Mouse (Mus musculus) embryonic facial prominence, embryonic 15.5 days (tissue): ENCODE data around the gene Rpgrip1l. TPM values are rescaled to one million over a fixed set of nuclear protein-coding genes. Genes with fewer than 3 reads are reported as not detected.
A peak's percentile ranks its signal among the peaks of the same experiment; 100 is the strongest.

Experiments
- ATAC-seq: fragments of 200-750 bp; cut with Nextera tagmentation; 2 replicates; pipeline ENCODE4 v1.8.0; 2017; ENCODE audit warnings: low read depth, moderate TSS enrichment; ENCODE audit not compliant: insufficient number of reproducible peaks, low FRiP score, low TSS enrichment
- H3K27ac ChIP-seq: fragments of 300-500 bp; sonication (generic); replicated peaks from 2 replicates; pipeline ENCODE4 v1.5.1; 2015; ENCODE audit warnings: mild to moderate bottlenecking, inconsistent platforms
- H3K27me3 ChIP-seq: fragments of 300-500 bp; sonication (generic); 2 replicates; pipeline ENCODE4 v1.6.1; 2015; ENCODE audit warnings: inconsistent platforms
- H3K36me3 ChIP-seq: fragments of 300-500 bp; sonication (generic); 2 replicates; pipeline ENCODE4 v1.6.1; 2015; ENCODE audit warnings: mild to moderate bottlenecking, inconsistent platforms
- H3K4me1 ChIP-seq: fragments of 300-500 bp; sonication (generic); 2 replicates; pipeline ENCODE4 v1.6.1; 2015; ENCODE audit warnings: inconsistent platforms
- H3K4me2 ChIP-seq: fragments of 300-500 bp; sonication (generic); replicated peaks from 2 replicates; pipeline ENCODE4 v1.6.1; 2015; ENCODE audit warnings: mild to moderate bottlenecking, inconsistent platforms
- H3K4me3 ChIP-seq: fragments of 300-500 bp; sonication (generic); replicated peaks from 2 replicates; pipeline ENCODE4 v1.5.1; 2015; ENCODE audit warnings: mild to moderate bottlenecking, inconsistent platforms
- H3K9ac ChIP-seq: fragments of 300-500 bp; sonication (generic); 2 replicates; pipeline ENCODE4 v1.6.1; 2015; ENCODE audit warnings: inconsistent platforms
- H3K9me3 ChIP-seq: fragments of 300-500 bp; sonication (generic); replicated peaks from 2 replicates; pipeline ENCODE4 v1.6.1; 2016; ENCODE audit warnings: inconsistent platforms
- WGBS: fragments of 180-500 bp; shearing (Covaris S2); methylation state at CpG from one replicate; pipeline ENCODE4 v1.1.7; 2015; 5-methylcytosine and 5-hydroxymethylcytosine counted together
- polyA plus RNA-seq: library from polyadenylated mRNA; unstranded; fragments of >200 nt; fragmentation: Nextera tagmentation; extraction: Ambion mirVana; gene quantifications from 2 replicates; pipeline ENCODE4 v1.2.1, GENCODE M21; 2015

Rpgrip1l gene
- polyA plus RNA-seq, 1 experiment from 2014 or later = 14.8 TPM

DNA sequence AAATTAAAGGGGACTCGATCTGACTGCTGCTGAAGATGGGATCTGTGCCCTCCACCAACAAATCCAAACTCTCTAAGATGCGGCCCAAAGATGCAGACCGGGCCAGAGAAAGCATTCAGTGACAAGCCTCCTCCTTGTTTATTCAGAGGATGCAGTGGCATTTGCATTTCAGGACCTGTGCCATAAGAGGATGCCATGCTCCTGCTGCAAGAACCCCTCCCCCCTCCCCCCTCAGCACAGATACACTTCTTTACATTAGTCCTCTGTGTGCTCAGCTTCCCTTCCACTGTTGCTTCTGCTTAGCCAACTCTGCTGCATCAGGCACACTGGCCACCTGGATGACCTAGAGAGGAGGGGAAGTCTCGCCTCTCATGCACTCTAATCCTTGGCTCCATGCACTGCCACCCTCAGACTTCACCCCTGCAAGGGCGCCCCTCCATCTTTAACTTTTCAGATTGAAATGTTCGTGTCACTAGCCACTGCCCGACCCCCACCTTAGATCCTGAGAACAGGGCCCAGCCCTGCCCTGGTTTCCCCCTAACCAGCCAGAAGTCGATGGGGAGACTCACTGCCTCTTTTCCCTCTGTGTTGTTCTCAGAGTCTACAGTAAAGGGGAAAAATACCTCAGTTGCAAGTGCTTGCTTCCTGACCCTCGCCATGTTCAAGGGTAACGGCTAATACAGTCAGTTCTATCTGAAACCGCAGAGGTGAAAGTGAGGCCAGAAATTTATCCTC is 14.6 kb upstream of the Rpgrip1l start:
- Histone ChIP-seq H3K36me3 (peaks cover 5% of the 10 kb centered on the region), H3K9ac (no peak overlapping the region), H3K4me3 (no peak overlapping the region), H3K4me2 (no peak overlapping the region), H3K9me3 (no peaks in the 10 kb centered on the region), H3K27ac (no peak overlapping the region), H3K27me3 (no peaks in the 10 kb centered on the region), H3K4me1 (peaks cover 49% of the 10 kb centered on the region)
- WGBS = 81% methylated on average over 11 of the region's 11 CpGs
- no peak for ATAC-seq

DNA sequence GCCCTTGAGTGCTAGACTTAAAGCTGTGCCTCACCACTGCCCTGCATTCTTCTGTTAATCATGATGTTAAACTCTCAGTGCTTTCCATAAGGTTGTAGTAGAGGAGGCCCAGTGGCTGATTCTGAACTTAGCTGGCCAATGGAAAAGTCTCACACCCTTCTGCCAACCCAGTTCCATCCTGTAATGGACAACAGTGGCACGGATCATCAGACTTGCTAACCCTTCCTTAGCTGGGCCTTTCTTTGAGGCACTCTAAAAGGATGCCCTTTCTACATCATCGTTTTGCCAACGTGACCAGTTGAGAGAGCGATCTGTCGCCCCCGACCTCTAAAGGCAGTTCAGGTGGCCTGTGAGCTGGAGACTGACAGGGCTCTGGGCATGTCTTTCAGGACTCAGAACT is 13.9 kb upstream of the Rpgrip1l start:
- ATAC-seq = no peak
- Histone ChIP-seq H3K27ac (no peak overlapping the region), H3K36me3 (peaks cover 5% of the 10 kb centered on the region), H3K27me3 (no peaks in the 10 kb centered on the region), H3K4me2 (no peak overlapping the region), H3K9me3 (no peaks in the 10 kb centered on the region), H3K9ac (no peak overlapping the region), H3K4me3 (no peak overlapping the region), H3K4me1 (peaks cover 45% of the 10 kb centered on the region)
- 85% methylated on average over 6 of the region's 6 CpGs for WGBS

DNA sequence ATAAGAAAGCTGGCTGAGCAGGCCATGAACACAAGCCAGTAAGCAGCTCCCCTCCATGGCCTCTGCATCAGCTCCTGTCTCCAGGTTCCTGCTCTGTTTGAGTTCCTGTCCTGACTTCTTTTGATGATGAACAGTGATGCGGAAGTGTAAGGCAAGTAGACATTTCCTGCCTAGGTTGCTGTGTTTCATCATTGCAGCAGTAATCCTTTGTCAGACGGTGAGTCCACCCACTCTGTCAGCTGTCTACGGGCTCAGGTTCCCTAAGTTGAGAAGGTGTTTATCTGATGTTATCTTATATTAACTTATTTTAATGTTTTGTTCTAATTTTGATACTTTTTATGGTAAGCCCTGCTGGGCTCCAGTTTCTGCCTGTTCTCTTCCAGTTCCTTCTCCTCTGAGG is 13.0 kb upstream of the Rpgrip1l start:
- WGBS = 49% methylated on average over 3 of the region's 3 CpGs
- Histone ChIP-seq H3K4me1 (peaks cover 38% of the 10 kb centered on the region), H3K4me3 (no peak overlapping the region), H3K27me3 (no peaks in the 10 kb centered on the region), H3K9me3 (no peaks in the 10 kb centered on the region), H3K9ac (no peak overlapping the region), H3K27ac (no peak overlapping the region), H3K36me3 (peaks cover 5% of the 10 kb centered on the region), H3K4me2 (no peak overlapping the region)
- ATAC-seq = no peak

DNA sequence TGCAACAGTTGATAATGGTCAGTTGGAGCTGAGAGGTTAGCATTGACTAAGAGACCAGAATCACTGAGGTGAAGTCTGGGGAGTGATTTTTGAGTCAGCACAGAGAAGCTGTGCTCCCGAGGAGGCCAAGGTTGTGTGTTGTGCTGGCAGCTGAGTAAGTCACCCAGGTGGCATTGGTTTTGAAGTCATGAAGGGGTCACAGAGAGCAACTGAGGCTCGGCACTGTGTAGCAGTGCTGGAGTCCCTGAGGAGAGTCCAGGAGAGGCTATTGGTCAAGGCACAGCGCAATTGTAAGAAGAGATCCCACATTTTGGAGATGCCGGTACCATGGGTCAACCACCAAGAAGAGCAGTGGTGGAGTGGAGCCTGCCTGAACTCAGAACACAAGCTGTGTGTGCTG is 11.9 kb upstream of the Rpgrip1l start:
- Histone ChIP-seq H3K4me2 (no peak overlapping the region), H3K36me3 (peaks cover 5% of the 10 kb centered on the region), H3K4me1 (peaks cover 28% of the 10 kb centered on the region), H3K27me3 (no peaks in the 10 kb centered on the region), H3K27ac (no peak overlapping the region), H3K9me3 (no peaks in the 10 kb centered on the region), H3K4me3 (no peak overlapping the region), H3K9ac (no peak overlapping the region)
- no peak for ATAC-seq
- WGBS = 80% methylated on average over 4 of the region's 4 CpGs

DNA sequence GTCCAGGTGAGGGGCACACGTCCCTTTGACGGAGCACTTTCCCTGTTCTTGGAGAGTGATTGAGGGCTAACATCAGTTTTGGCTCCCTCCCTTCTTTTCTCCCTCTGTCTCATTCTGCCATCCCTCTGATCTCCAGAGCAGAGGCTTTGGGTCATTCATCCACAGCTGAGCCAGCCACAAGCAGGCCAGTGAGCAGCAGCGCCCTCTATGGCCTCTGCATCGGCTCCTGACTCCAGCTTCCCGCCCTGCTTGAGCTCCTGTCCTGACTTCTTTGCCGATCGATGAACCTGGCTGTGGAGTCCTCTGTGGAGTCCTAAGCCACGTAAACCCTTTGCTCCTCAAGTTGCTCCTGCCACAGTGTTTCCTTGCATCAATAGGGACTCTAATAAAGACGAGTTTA is 11.2 kb upstream of the Rpgrip1l start:
- Histone ChIP-seq H3K27ac (no peak overlapping the region), H3K4me3 (no peak overlapping the region), H3K4me2 (no peak overlapping the region), H3K9ac (no peak overlapping the region), H3K27me3 (no peaks in the 10 kb centered on the region), H3K9me3 (no peaks in the 10 kb centered on the region), H3K4me1 (peaks cover 21% of the 10 kb centered on the region), H3K36me3 (peaks cover 5% of the 10 kb centered on the region)
- no peak for ATAC-seq
- WGBS = 60% methylated on average over 9 of the region's 9 CpGs

DNA sequence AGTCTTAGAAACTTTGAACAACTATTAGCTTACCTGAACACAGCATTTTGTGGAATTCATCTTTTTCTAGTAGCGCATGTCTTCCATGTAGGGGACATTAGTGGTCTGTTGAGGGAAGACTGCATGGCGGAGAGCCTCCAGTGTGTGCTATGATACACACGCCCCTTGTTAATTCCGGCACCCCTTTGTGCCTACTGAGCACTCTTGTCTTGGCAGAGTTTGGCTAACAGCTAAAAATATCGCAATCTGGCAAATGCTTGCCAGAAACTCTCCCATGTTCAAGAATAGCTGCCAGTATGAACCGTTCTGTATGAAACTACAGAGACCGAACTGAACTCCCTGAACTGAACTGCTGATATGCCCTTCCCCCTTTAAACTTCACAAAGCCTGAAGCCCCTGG is 10.4 kb upstream of the Rpgrip1l start:
- peaks cover 15% of the 10 kb centered on the region for H3K4me1 ChIP-seq
- H3K9ac ChIP-seq = no peak overlapping the region
- no peak for ATAC-seq
- peaks cover 6% of the 10 kb centered on the region for H3K36me3 ChIP-seq
- H3K27me3 ChIP-seq = no peaks in the 10 kb centered on the region
- no peak overlapping the region for H3K4me2 ChIP-seq
- H3K4me3 ChIP-seq = no peak overlapping the region
- WGBS = 76% methylated on average over 7 of the region's 7 CpGs
- no peak overlapping the region for H3K27ac ChIP-seq
- H3K9me3 ChIP-seq = no peaks in the 10 kb centered on the region

DNA sequence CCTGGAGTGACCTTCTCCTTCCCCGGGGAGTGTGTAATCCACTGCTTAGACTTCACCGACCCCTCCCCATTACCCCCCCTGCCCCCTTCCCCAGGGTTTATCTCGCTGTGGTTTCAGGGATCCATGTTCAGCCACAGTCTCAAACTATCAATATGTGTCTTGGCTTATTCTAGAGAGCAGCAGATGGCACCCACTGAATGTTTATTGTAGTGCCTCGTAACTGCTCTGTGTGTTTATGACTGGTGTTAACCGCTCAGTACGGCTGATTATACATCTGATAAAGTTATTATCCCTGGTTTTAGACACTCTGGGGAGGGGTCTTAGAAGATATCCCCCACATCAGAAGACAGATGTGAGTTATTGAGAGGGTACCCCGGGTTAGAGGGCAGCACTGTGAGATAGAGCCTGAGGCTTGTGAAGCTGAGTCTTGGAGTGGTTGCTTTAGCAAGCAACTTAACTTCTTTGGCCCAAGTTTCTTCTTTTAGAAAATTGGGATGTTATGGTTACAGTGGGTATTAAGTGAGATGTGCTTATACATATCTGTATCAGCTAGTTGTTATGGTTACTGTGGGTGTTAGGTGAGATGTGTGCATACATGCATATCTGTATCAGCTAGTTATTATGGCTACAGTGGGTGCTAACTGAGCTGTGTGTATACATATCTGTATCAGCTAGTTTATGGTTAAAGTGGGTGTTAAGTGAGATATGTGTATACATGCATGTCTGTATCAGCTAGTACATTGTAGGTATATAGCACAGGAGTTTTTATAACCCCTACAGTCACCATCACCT is 6.1 kb upstream of the Rpgrip1l start:
- no peak for ATAC-seq
- WGBS = 83% methylated on average over 7 of the region's 7 CpGs

DNA sequence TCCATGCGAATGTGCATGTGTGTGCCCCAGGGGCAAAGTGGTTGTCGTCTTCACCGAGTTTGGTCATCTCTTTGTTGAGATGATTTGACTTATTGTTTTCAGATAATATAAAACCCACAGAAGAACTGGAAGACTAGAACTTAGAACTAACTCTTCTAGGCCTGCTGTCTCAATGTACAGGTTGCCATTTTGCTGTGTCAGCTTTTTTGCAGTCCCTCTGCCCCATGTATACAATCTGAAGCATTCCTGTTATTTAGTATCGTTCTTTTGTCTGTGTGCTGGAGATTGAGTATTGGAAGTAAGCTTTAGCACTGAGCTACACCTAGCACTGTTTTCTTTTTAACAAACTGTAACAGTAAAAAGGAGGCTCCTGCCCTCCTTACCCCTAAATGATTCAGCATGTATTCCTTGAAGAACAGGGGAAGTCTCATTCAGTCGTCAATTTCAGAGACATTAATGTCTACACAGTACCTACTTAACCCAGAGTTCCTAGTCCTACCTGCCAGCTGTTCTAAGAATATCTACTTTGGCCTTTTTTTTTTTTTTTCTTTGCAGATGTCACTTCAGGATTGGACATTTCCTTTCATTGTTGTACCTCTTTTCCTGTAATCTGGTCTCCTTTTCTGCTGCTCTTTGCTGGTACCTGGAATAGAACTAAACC is 4.6 kb upstream of the Rpgrip1l start:
- Histone ChIP-seq H3K9me3 (no peaks in the 10 kb centered on the region), H3K27ac (no peak overlapping the region), H3K9ac (no peak overlapping the region), H3K27me3 (no peaks in the 10 kb centered on the region), H3K4me3 (no peak overlapping the region), H3K36me3 (peaks cover 4% of the 10 kb centered on the region; the same call in 1 of the 2 replicates), H3K4me1 (peaks cover 15% of the 10 kb centered on the region), H3K4me2 (no peak overlapping the region)
- ATAC-seq = no peak
- WGBS = 92% methylated on average over 5 of the region's 5 CpGs

More for the DNA sequence above, 6.1 kb upstream of the Rpgrip1l start:
- no peaks in the 10 kb centered on the region for H3K27me3 ChIP-seq
- H3K4me3 ChIP-seq = no peak overlapping the region
- peaks cover 25% of the 10 kb centered on the region for H3K4me1 ChIP-seq
- H3K4me2 ChIP-seq = no peak overlapping the region
- H3K36me3 ChIP-seq = peaks cover 4% of the 10 kb centered on the region; the same call in 1 of the 2 replicates
- no peaks in the 10 kb centered on the region for H3K9me3 ChIP-seq
- H3K27ac ChIP-seq = no peak overlapping the region
- H3K9ac ChIP-seq = no peak overlapping the region

DNA sequence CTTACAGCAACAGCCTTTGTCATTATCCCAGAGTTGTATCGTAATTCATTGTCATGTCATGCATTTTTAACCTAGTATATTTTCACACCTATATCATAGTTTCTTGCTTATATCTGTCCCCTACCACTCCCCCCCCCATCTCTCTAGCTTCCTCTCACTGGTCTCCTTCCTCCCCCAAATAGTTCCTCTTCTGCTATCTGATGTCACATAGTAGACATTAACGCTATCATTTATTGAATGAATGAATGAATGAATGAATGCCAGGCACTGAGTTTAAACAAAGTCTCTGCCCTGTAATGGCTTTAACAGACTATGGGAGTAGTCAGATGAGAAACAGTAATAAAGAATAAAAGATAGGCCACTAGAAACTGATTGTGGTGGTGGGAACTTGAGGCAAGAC is 720 bp downstream of the Rpgrip1l start:
- H3K4me3 ChIP-seq = peak overlapping the region; percentile 80
- H3K9ac ChIP-seq = peak overlapping the region; percentile 47; the same call in 1 of the 2 replicates
- H3K36me3 ChIP-seq = no peaks in the 10 kb centered on the region
- H3K9me3 ChIP-seq = no peaks in the 10 kb centered on the region
- H3K4me2 ChIP-seq = peak overlapping the region; percentile 64
- H3K27me3 ChIP-seq = no peaks in the 10 kb centered on the region
- no peak for ATAC-seq
- H3K27ac ChIP-seq = no peak overlapping the region
- peaks cover 18% of the 10 kb centered on the region for H3K4me1 ChIP-seq
- 76% methylated on average over 2 of the region's 2 CpGs for WGBS

DNA sequence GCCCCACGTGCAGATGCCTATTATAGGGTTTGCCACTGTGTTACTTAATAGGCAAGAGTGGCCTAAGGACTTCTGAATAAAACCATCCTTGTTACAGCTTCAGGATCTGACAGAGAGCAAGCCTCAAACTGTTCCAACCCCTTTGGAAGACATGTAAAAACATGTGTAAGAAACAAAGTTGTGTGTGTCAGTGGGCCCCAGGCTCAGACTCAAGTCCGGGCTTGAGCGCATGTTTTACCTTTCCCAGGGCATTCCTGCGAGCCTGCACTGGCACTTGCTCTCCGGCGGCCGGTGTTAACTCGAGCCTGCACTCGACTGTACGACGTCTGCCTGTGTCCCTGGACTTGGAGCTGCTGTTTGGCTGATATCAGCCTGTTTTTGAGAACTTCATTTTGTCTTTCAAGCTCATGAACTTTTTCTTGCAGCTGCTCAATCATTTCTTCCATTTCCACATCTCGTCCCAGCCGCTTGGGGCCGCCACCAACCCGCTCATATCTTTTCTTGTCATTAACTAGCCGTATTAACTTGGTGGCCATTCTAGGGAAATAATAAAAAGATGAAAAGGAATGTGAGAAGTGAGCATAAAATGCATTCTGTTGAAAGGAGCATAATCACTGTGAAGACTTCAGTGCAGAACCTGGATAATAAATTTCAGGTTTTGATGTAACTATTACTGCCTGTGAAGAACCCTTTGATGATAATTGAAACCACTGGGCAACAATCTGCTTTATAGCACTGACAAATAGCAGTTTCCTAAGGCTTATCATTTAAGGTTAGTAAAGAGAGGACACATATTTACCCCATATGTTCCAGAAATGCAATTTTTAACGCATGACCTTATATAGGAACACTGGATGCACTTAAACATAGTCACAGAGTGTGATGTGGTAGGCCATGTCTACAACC is 8.3 kb downstream of the Rpgrip1l start:
- ATAC-seq = no peak
- no peak overlapping the region for H3K4me2 ChIP-seq
- peaks cover 17% of the 10 kb centered on the region; the same call in 1 of the 2 replicates for H3K36me3 ChIP-seq
- H3K4me1 ChIP-seq = 0 out of 2 replicates have a peak, but pooled peaks cover 3% of the 10 kb centered on the region
- H3K27me3 ChIP-seq = no peaks in the 10 kb centered on the region
- whole genome bisulfite sequencing = 48% methylated on average over 17 of the region's 17 CpGs
- no peak overlapping the region for H3K4me3 ChIP-seq
- H3K9me3 ChIP-seq = no peaks in the 10 kb centered on the region
- H3K27ac ChIP-seq = peak overlapping the region; percentile 65; the same call in 1 of the 2 replicates
- no peak overlapping the region for H3K9ac ChIP-seq
